In genomic region chr12:98991830-98992216, GRCm38 (mm10) we compare ENCODE assay signal across 17 mouse cellular contexts.
A peak's percentile ranks its signal among the peaks of the same experiment; 100 is the strongest.
DNase-seq lines count a peak whose midpoint lies in the region; ATAC-seq and TF ChIP-seq lines count a peak whose summit lies in the region.
"Had no signal": no experiment of that assay in that cellular context is flagged by ENCODE, and none has a peak within 500 bp of the region (broad histone marks: within the 10 kb centered on the region; RNA-seq: fewer than 3 reads in every experiment).

No protein-coding gene starts in this region.

- DNase-seq in forebrain, postnatal 0 days = no peak
- no peak for DNase-seq in forebrain, embryonic 10.5 days (ENCODE audit: extremely low spot score, low spot score)
- peak; percentile 82 for DNase-seq in brain, embryonic 14.5 days (ENCODE audit: low read depth)
- peak; percentile 62 for DNase-seq in hindbrain, postnatal 0 days (ENCODE audit: low spot score)
- peak; percentile 68 for DNase-seq in midbrain, postnatal 0 days (ENCODE audit: low spot score)
- no peak for DNase-seq in heart, postnatal 4 days
- no peak for DNase-seq in layer of hippocampus, adult 9-10 months (ENCODE audit: low spot score)
- DNase-seq: adrenal gland, adult 8-10 months; cerebellum, adult 8-10 months; gastrocnemius, postnatal 25 days; liver, embryonic 13.5 days; right cerebral cortex, postnatal 14 days had no signal

- TF ChIP-seq CTCF in forebrain, postnatal 0 days (IDR thresholded peaks at IDR 0.05; ENCODE audit: low read depth) = no peak
- no peak for TF ChIP-seq CTCF in brain, embryonic 14.5 days (IDR thresholded peaks at IDR 0.05; ENCODE audit: borderline replicate concordance, extremely low read depth, insufficient read depth, insufficient read length)
- TF ChIP-seq CTCF in hindbrain, postnatal 0 days (IDR thresholded peaks at IDR 0.05; ENCODE audit: low read depth) = no peak
- no peak for TF ChIP-seq CTCF in midbrain, postnatal 0 days (IDR thresholded peaks at IDR 0.05)

- H3K27ac ChIP-seq in forebrain, postnatal 0 days (ENCODE audit: low read depth, low read length) = peak overlapping the region; percentile 24; the same call in 1 of the 2 replicates
- H3K27ac ChIP-seq in forebrain, embryonic 10.5 days = no peak overlapping the region
- H3K27ac ChIP-seq in hindbrain, postnatal 0 days = peak overlapping the region; percentile 77
- H3K27ac ChIP-seq in midbrain, postnatal 0 days (ENCODE audit: low read depth, low read length) = peak overlapping the region; percentile 62
- H3K27ac ChIP-seq: embryonic facial prominence, embryonic 15.5 days; liver, embryonic 13.5 days; lung, embryonic 15.5 days; macrophage; neural tube, embryonic 12.5 days had no signal

- H3K4me3 ChIP-seq in forebrain, postnatal 0 days (ENCODE audit: low read depth, low read length) = no peak overlapping the region
- no peak overlapping the region for H3K4me3 ChIP-seq in forebrain, embryonic 10.5 days
- no peak overlapping the region for H3K4me3 ChIP-seq in hindbrain, postnatal 0 days (ENCODE audit: low read length)
- H3K4me3 ChIP-seq in midbrain, postnatal 0 days (ENCODE audit: low read depth, low read length) = no peak overlapping the region
- H3K4me3 ChIP-seq: embryonic facial prominence, embryonic 15.5 days; liver, embryonic 13.5 days; lung, embryonic 15.5 days; neural tube, embryonic 12.5 days had no signal

- H3K27me3 ChIP-seq in forebrain, postnatal 0 days (ENCODE audit: insufficient read depth, low read length) = no peaks in the 10 kb centered on the region
- no peaks in the 10 kb centered on the region for H3K27me3 ChIP-seq in forebrain, embryonic 10.5 days (ENCODE audit: poor library complexity, severe bottlenecking)
- no peaks in the 10 kb centered on the region for H3K27me3 ChIP-seq in hindbrain, postnatal 0 days (ENCODE audit: insufficient read depth, low read length)
- H3K27me3 ChIP-seq in midbrain, postnatal 0 days (ENCODE audit: insufficient read depth, low read length) = no peaks in the 10 kb centered on the region
- H3K27me3 ChIP-seq: embryonic facial prominence, embryonic 15.5 days; lung, embryonic 15.5 days; neural tube, embryonic 12.5 days had no signal

- no peak overlapping the region for H3K4me2 ChIP-seq in forebrain, postnatal 0 days (ENCODE audit: low read depth)
- H3K4me2 ChIP-seq in hindbrain, postnatal 0 days (ENCODE audit: low read depth, low read length) = no peak overlapping the region
- H3K4me2 ChIP-seq in midbrain, postnatal 0 days (ENCODE audit: low read depth, low read length, poor library complexity, severe bottlenecking) = no peak overlapping the region
- H3K4me2 ChIP-seq: embryonic facial prominence, embryonic 15.5 days; liver, embryonic 13.5 days; lung, embryonic 15.5 days; neural tube, embryonic 12.5 days had no signal

- TF ChIP-seq POLR2A in brain, embryonic 14.5 days (IDR thresholded peaks at IDR 0.05; ENCODE audit: borderline replicate concordance, extremely low read depth, insufficient read depth, insufficient read length, poor library complexity, severe bottlenecking) = no peak

- H3K9ac ChIP-seq in forebrain, postnatal 0 days = no peak overlapping the region
- no peak overlapping the region for H3K9ac ChIP-seq in hindbrain, postnatal 0 days (replicated peaks; ENCODE audit: low read length)
- H3K9ac ChIP-seq in midbrain, postnatal 0 days (replicated peaks; ENCODE audit: low read length, poor library complexity, severe bottlenecking) = no peak overlapping the region
- H3K9ac ChIP-seq: embryonic facial prominence, embryonic 15.5 days; liver, embryonic 13.5 days; lung, embryonic 15.5 days; neural tube, embryonic 12.5 days had no signal

- peaks cover 3% of the 10 kb centered on the region; the same call in 1 of the 2 replicates for H3K4me1 ChIP-seq in forebrain, postnatal 0 days (ENCODE audit: insufficient read depth)
- peaks cover 11% of the 10 kb centered on the region for H3K4me1 ChIP-seq in forebrain, embryonic 10.5 days
- peaks cover 2% of the 10 kb centered on the region; the same call in 1 of the 2 replicates for H3K4me1 ChIP-seq in hindbrain, postnatal 0 days (ENCODE audit: insufficient read depth, low read length)
- 0 out of 2 replicates have a peak, but pooled peaks cover 6% of the 10 kb centered on the region for H3K4me1 ChIP-seq in midbrain, postnatal 0 days (ENCODE audit: insufficient read depth, low read length)
- H3K4me1 ChIP-seq: embryonic facial prominence, embryonic 15.5 days; lung, embryonic 15.5 days; neural tube, embryonic 12.5 days had no signal

- ATAC-seq in forebrain, postnatal 0 days = peak; percentile 34; the same call in 1 of the 2 replicates
- 0 out of 2 replicates have a peak, but pooled peaks have one; percentile 67 for ATAC-seq in hindbrain, postnatal 0 days
- peak; percentile 39; the same call in 1 of the 2 replicates for ATAC-seq in midbrain, postnatal 0 days (ENCODE audit: low FRiP score)
- ATAC-seq: intestine, embryonic 16.5 days had no signal

- H3K36me3 ChIP-seq in forebrain, postnatal 0 days (ENCODE audit: insufficient read depth) = no peaks in the 10 kb centered on the region
- no peaks in the 10 kb centered on the region for H3K36me3 ChIP-seq in forebrain, embryonic 10.5 days (replicated peaks)
- no peaks in the 10 kb centered on the region for H3K36me3 ChIP-seq in hindbrain, postnatal 0 days (ENCODE audit: insufficient read depth, low read length)
- no peaks in the 10 kb centered on the region for H3K36me3 ChIP-seq in midbrain, postnatal 0 days (ENCODE audit: insufficient read depth, low read length)
- H3K36me3 ChIP-seq: embryonic facial prominence, embryonic 15.5 days; liver, embryonic 13.5 days; lung, embryonic 15.5 days; neural tube, embryonic 12.5 days had no signal

- 58% methylated on average over 3 of the region's 3 CpGs for WGBS in forebrain, postnatal 0 days
- WGBS in forebrain, embryonic 10.5 days = 91% methylated on average over 3 of the region's 3 CpGs
- WGBS in hindbrain, postnatal 0 days = 52% methylated on average over 3 of the region's 3 CpGs
- 44% methylated on average over 3 of the region's 3 CpGs for WGBS in midbrain, postnatal 0 days

- no peaks in the 10 kb centered on the region for H3K9me3 ChIP-seq in forebrain, postnatal 0 days (ENCODE audit: low read length)
- no peaks in the 10 kb centered on the region for H3K9me3 ChIP-seq in forebrain, embryonic 10.5 days
- H3K9me3 ChIP-seq in hindbrain, postnatal 0 days (ENCODE audit: low read length) = no peaks in the 10 kb centered on the region
- no peaks in the 10 kb centered on the region for H3K9me3 ChIP-seq in midbrain, postnatal 0 days (ENCODE audit: low read length)
- H3K9me3 ChIP-seq: embryonic facial prominence, embryonic 15.5 days; liver, embryonic 13.5 days; lung, embryonic 15.5 days; neural tube, embryonic 12.5 days had no signal

Comparison
In these comparisons a context has a peak if more than half of its experiments do, and no peak if none do; other contexts are left out.
1. DNase-seq: peak in brain, embryonic 14.5 days (single experiment), hindbrain, postnatal 0 days (single experiment) and midbrain, postnatal 0 days (single experiment); none in forebrain, postnatal 0 days (single experiment), forebrain, embryonic 10.5 days (single experiment), heart, postnatal 4 days (single experiment) and layer of hippocampus, adult 9-10 months (single experiment).
2. Peak in every context shown above with its lines, with median percentiles within 50 percentile points of each other: ATAC-seq.